Mouse (Mus musculus) adrenal gland, adult (tissue): ENCODE measurements at regions not wholly inside any gene's neighbourhood (a gene's known extent, or its start where the extent isn't known, plus 50 kb on each side); places are given as distances from the start of the nearest gene placed in this dataset.

Experiments used
- DNase-seq, 2 experiments: peaks; one replicate each; pipeline ENCODE4 v3.0.0; 2022 to 2023; ENCODE audit warnings: low spot score in 1 of 2; ENCODE audit not compliant: inconsistent age in 2 of 2

- DNase-seq, result no peak
These were observed 162.4 kb downstream of the Sim1 start for GRCm38 (mm10) chr10:51056950-51057349.

GRCm38 (mm10) chr10:51058333-51058732 lies 163.8 kb downstream of the Sim1 start:
- DNase-seq, result no peak

- no peak for DNase-seq
These were observed 207.0 kb downstream of the Sim1 start for GRCm38 (mm10) chr10:51101590-51101989.

- no peak for DNase-seq
These were observed 257.3 kb downstream of the Sim1 start for GRCm38 (mm10) chr10:51151833-51152232.

GRCm38 (mm10) chr10:51153484-51153985 lies 259.0 kb downstream of the Sim1 start:
- DNase-seq, result no peak

GRCm38 (mm10) chr10:51154016-51154415 lies 259.5 kb downstream of the Sim1 start:
- DNase-seq, result no peak

GRCm38 (mm10) chr10:51154743-51155142 lies 260.2 kb downstream of the Sim1 start:
- DNase-seq, result no peak

GRCm38 (mm10) chr10:51173619-51174018 lies 279.1 kb downstream of the Sim1 start:
- no peak for DNase-seq

GRCm38 (mm10) chr10:51175993-51176577 lies 281.5 kb downstream of the Sim1 start:
- no peak for DNase-seq

GRCm38 (mm10) chr10:51176692-51177091 lies 282.1 kb downstream of the Sim1 start:
- DNase-seq, result no peak

- no peak for DNase-seq
These were observed 287.2 kb downstream of the Sim1 start for GRCm38 (mm10) chr10:51181752-51182151.

- no peak for DNase-seq
These were observed 288.9 kb upstream of the Gm49339 start for GRCm38 (mm10) chr10:51191407-51192059.

GRCm38 (mm10) chr10:51219481-51219880 lies 260.9 kb upstream of the Gm49339 start:
- no peak for DNase-seq

GRCm38 (mm10) chr10:51233592-51233991 lies 246.8 kb upstream of the Gm49339 start:
- no peak for DNase-seq

- no peak for DNase-seq
These were observed 244.5 kb upstream of the Gm49339 start for GRCm38 (mm10) chr10:51235586-51236575.

- DNase-seq, result no peak
These were observed 242.3 kb upstream of the Gm49339 start for GRCm38 (mm10) chr10:51238103-51238502.

GRCm38 (mm10) chr10:51253439-51253838 lies 227.0 kb upstream of the Gm49339 start:
- no peak for DNase-seq

GRCm38 (mm10) chr10:51257587-51258049 lies 222.8 kb upstream of the Gm49339 start:
- DNase-seq, result no peak

- DNase-seq, result no peak
These were observed 209.0 kb upstream of the Gm49339 start for GRCm38 (mm10) chr10:51271364-51271763.

- DNase-seq, result no peak
These were observed 202.2 kb upstream of the Gm49339 start for GRCm38 (mm10) chr10:51278195-51278594.

GRCm38 (mm10) chr10:51282451-51282850 lies 198.0 kb upstream of the Gm49339 start:
- DNase-seq, result no peak
